Mouse (Mus musculus) MEL (cell line): ENCODE results near the gene Fance.

Experiments
- CHD2 ChIP-seq: IDR thresholded peaks from 2 replicates; pipeline ENCODE4 v1.6.1; 2011; ENCODE audit warnings: low read length, improper control_type of control experiment
- CTCF ChIP-seq, 3 experiments: IDR thresholded peaks in 2 of 3; conservative IDR thresholded peaks in 1 of 3; 2 replicates each; pipeline ENCODE4 v1.5.1; 2011 to 2012; ENCODE audit warnings: low read length in 3 of 3, low read depth in 2 of 3, mild to moderate bottlenecking in 2 of 3, improper control_type of control experiment in 1 of 3, inconsistent platforms in 1 of 3, mixed read lengths in 1 of 3, moderate library complexity in 1 of 3; ENCODE audit not compliant: control insufficient read depth in 1 of 3, insufficient read depth in 1 of 3, poor library complexity in 1 of 3, severe bottlenecking in 1 of 3
- EP300 ChIP-seq, 2 experiments: IDR thresholded peaks; 2 replicates each; pipeline ENCODE4 v1.6.1; 2011; ENCODE audit warnings: improper control_type of control experiment in 2 of 2, low read length in 2 of 2, low read depth in 1 of 2, mild to moderate bottlenecking in 1 of 2
- ETS1 ChIP-seq: IDR thresholded peaks from 2 replicates; pipeline ENCODE4 v1.6.1; 2012; ENCODE audit warnings: low read depth, mild to moderate bottlenecking, inconsistent platforms, low read length, improper control_type of control experiment, moderate library complexity
- GATA1 ChIP-seq: IDR thresholded peaks from 2 replicates; pipeline ENCODE4 v1.6.1; 2011; ENCODE audit warnings: low read depth, low read length, improper control_type of control experiment
- MYC ChIP-seq: IDR thresholded peaks from 2 replicates; pipeline ENCODE4 v1.6.1; 2011; ENCODE audit warnings: low read depth, mild to moderate bottlenecking, low read length, improper control_type of control experiment, moderate library complexity
- NRF1 ChIP-seq: IDR thresholded peaks from 2 replicates; pipeline ENCODE4 v1.6.1; 2014; ENCODE audit warnings: low read depth, mild to moderate bottlenecking, inconsistent platforms, low read length, improper control_type of control experiment, moderate library complexity; ENCODE audit not compliant: poor library complexity, insufficient read depth, severe bottlenecking
- POLR2A ChIP-seq, 2 experiments: IDR thresholded peaks; 2 replicates each; pipeline ENCODE4 v1.6.1; 2011 to 2012; ENCODE audit warnings: low read length in 2 of 2, mild to moderate bottlenecking in 2 of 2, control low read depth in 1 of 2, improper control_type of control experiment in 1 of 2, low read depth in 1 of 2, moderate library complexity in 1 of 2; ENCODE audit not compliant: control insufficient read depth in 1 of 2, insufficient read depth in 1 of 2, poor library complexity in 1 of 2
- POLR2AphosphoS2 ChIP-seq: IDR thresholded peaks from 2 replicates; pipeline ENCODE4 v1.6.1; 2011; ENCODE audit warnings: low read length, improper control_type of control experiment
- SMC3 ChIP-seq: IDR thresholded peaks from 2 replicates; pipeline ENCODE4 v1.6.1; 2011; ENCODE audit warnings: low read depth, low read length, improper control_type of control experiment
- USF1 ChIP-seq: IDR thresholded peaks from 2 replicates; pipeline ENCODE4 v1.6.1; 2014; ENCODE audit warnings: low read depth, mild to moderate bottlenecking, inconsistent platforms, low read length, improper control_type of control experiment, moderate library complexity
- USF2 ChIP-seq, 2 experiments: IDR thresholded peaks; 2 replicates each; pipeline ENCODE4 v1.6.1; 2011 to 2012; ENCODE audit warnings: improper control_type of control experiment in 2 of 2, low read length in 2 of 2, borderline replicate concordance in 1 of 2, inconsistent platforms in 1 of 2, low read depth in 1 of 2, mild to moderate bottlenecking in 1 of 2; ENCODE audit not compliant: insufficient read depth in 1 of 2
- ZKSCAN1 ChIP-seq: IDR thresholded peaks from 2 replicates; pipeline ENCODE4 v1.6.1; 2012; ENCODE audit warnings: low read depth, mild to moderate bottlenecking, inconsistent platforms, low read length, improper control_type of control experiment, moderate library complexity

DNA sequence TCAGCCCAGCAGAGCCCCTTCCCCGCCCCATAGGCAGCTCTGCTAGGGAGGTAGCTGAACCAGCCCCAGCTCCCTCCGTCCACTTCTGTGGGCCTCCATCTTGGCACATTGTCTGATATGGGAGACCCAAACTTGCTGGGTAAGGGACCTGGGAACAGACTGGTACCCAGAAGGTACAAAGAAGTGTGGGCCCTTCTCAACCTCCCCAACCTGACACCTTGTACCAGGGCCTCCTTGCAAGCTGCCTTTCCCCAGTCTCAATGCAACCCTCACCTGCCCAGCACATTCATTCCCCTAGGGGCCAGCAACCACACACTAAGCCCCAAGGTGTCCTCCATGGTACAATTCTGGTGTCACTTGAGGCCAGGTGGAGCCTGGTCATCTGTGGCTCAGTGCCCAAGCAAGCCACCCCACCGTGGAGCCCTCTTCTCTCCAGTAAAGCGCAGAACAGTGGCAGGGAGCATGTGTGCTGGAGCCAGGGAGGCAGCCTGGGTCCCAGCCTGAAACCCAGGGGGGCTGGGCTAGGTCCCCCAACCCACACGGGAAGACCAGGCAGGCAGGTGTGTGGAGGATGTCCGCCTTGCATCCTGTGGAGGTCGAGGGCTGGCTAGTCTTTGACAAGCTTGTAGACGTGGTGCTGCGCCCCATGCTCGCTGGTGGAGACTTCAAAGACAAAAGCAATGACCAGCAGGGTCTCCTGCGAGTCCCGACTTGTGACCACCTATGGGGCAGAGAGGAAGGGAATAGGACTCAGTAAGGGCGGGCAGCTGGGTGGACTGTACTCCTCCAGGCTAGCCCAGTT is 19.0 kb downstream of the Fance start:
- TF ChIP-seq ZKSCAN1 (no peak), CTCF (IDR thresholded peaks at IDR 0.05 in 2 of 3, conservative IDR thresholded peaks at IDR 0.05 in 1 of 3; ENCODE audit: control insufficient read depth in 1 of 3, insufficient read depth in 1 of 3, low read depth in 2 of 3, low read length in 3 of 3, poor library complexity in 1 of 3, severe bottlenecking in 1 of 3) (no peak), POLR2AphosphoS2 (no peak; the same call in 1 of the 2 replicates), SMC3 (no peak; the same call in 1 of the 2 replicates), GATA1 (no peak), ETS1 (no peak), POLR2A (IDR thresholded peaks at IDR 0.05; ENCODE audit: control insufficient read depth in 1 of 2, insufficient read depth in 1 of 2, low read depth in 1 of 2, low read length in 2 of 2, poor library complexity in 1 of 2) (peak; percentile 11 to 14; a peak in 1 of 4 replicates), USF1 (no peak), EP300 (IDR thresholded peaks at IDR 0.05; ENCODE audit: low read depth in 1 of 2, low read length in 2 of 2) (no peak), NRF1 (no peak), USF2 (IDR thresholded peaks at IDR 0.05; ENCODE audit: borderline replicate concordance in 1 of 2, insufficient read depth in 1 of 2, low read depth in 1 of 2, low read length in 2 of 2) (no peak), CHD2 (no peak; the same call in 1 of the 2 replicates), MYC (no peak)
